Mouse (Mus musculus) cortical plate, adult 2 months (tissue): Measurements from ENCODE around the gene Sele.

ENCODE experiments used
- CTCF ChIP-seq: fragments of 200-500 bp; IDR thresholded peaks from 2 replicates; pipeline ENCODE4 v1.5.1; 2011; ENCODE audit warnings: mild to moderate bottlenecking, control low read depth, low read length; ENCODE audit not compliant: insufficient read depth; ENCODE audit errors: extremely low read depth
- POLR2A ChIP-seq: fragments of 200-500 bp; IDR thresholded peaks from 2 replicates; pipeline ENCODE4 v1.6.1; 2011; ENCODE audit warnings: mild to moderate bottlenecking, low read length, control low read depth; ENCODE audit not compliant: insufficient read depth; ENCODE audit errors: extremely low read depth

GRCm38 (mm10) chr1:164071111-164071510 is 23.1 kb downstream of the Sele start:
- TF ChIP-seq POLR2A (no peak), CTCF (no peak)
